Mouse (Mus musculus) forebrain, postnatal 0 days (tissue): ENCODE measurements at regions not wholly inside any gene's neighbourhood (a gene's known extent, or its start where the extent isn't known, plus 50 kb on each side); places are given as distances from the start of the nearest gene placed in this dataset.

ENCODE experiments used
- ATAC-seq: fragments of 200-750 bp; cut with Nextera tagmentation; 2 replicates; pipeline ENCODE4 v1.8.0; 2017; ENCODE audit warnings: mild to moderate bottlenecking, moderate library complexity
- DNase-seq: peaks from one replicate; pipeline ENCODE4 v3.0.0-alpha.2; 2015
- H3K27ac ChIP-seq: fragments of 300-500 bp; sonication (generic); 2 replicates; pipeline ENCODE4 v1.5.1; 2014; ENCODE audit warnings: low read depth, mild to moderate bottlenecking, antibody characterized with exemption, low read length, moderate library complexity, mixed read lengths
- H3K27me3 ChIP-seq: fragments of 300-500 bp; sonication (generic); 2 replicates; pipeline ENCODE4 v1.6.1; 2014; ENCODE audit warnings: mild to moderate bottlenecking, low read length, mixed read lengths; ENCODE audit not compliant: insufficient read depth
- H3K36me3 ChIP-seq: fragments of 300-500 bp; sonication (generic); 2 replicates; pipeline ENCODE4 v1.6.1; 2014; ENCODE audit warnings: mild to moderate bottlenecking, moderate library complexity; ENCODE audit not compliant: insufficient read depth
- H3K4me1 ChIP-seq: fragments of 300-500 bp; sonication (generic); 2 replicates; pipeline ENCODE4 v1.6.1; 2014; ENCODE audit warnings: antibody characterized with exemption; ENCODE audit not compliant: insufficient read depth
- H3K4me2 ChIP-seq: fragments of 300-500 bp; sonication (generic); 2 replicates; pipeline ENCODE4 v1.6.1; 2014; ENCODE audit warnings: low read depth, mild to moderate bottlenecking, moderate library complexity
- H3K4me3 ChIP-seq: fragments of 300-500 bp; sonication (generic); 2 replicates; pipeline ENCODE4 v1.5.1; 2014; ENCODE audit warnings: low read depth, low read length, mixed read lengths
- H3K9ac ChIP-seq: fragments of 300-500 bp; sonication (generic); 2 replicates; pipeline ENCODE4 v1.6.1; 2014; ENCODE audit warnings: mild to moderate bottlenecking
- H3K9me3 ChIP-seq: fragments of 300-500 bp; sonication (generic); 2 replicates; pipeline ENCODE4 v1.6.1; 2016; ENCODE audit warnings: low read length
- CTCF ChIP-seq: sonication (generic); IDR thresholded peaks from 2 replicates; pipeline ENCODE4 v1.5.1; 2016; ENCODE audit warnings: antibody characterized with exemption, control low read depth, low read depth
- WGBS: fragments of 180-500 bp; shearing (Covaris S2); extraction: QIAGEN DNeasy Blood & Tissue Kit; methylation state at CpG from one replicate; pipeline ENCODE4 v1.1.7; 2014; 5-methylcytosine and 5-hydroxymethylcytosine counted together

DNA sequence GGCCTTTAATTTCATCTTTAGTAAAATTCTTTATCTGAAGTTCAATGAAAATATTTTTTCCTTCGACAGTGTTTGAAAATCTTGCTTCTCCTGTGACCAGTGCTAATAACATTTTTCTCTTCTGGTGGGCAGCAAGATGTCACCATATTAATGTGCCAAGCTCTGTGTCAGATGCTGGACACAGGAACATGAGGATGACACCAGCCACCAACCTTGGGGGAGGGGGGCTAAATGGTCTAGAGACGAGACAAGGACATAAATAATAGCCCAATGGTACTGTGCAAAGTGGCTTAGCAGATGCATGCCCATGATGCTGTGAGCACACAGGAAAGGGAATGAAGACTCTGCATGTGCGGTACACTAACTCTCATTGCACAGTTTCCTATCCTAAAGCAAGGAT lies 373.8 kb downstream of the Nuf2 start:
- 87% methylated on average over 3 of the region's 3 CpGs for whole genome bisulfite sequencing
- Histone ChIP-seq H3K9me3 (no peaks in the 10 kb centered on the region), H3K4me2 (no peak overlapping the region), H3K4me3 (no peak overlapping the region), H3K9ac (no peak overlapping the region), H3K36me3 (no peaks in the 10 kb centered on the region), H3K27me3 (no peaks in the 10 kb centered on the region), H3K4me1 (no peaks in the 10 kb centered on the region), H3K27ac (no peak overlapping the region)
- TF ChIP-seq CTCF = no peak
- DNase-seq (no peak), ATAC-seq (no peak)

DNA sequence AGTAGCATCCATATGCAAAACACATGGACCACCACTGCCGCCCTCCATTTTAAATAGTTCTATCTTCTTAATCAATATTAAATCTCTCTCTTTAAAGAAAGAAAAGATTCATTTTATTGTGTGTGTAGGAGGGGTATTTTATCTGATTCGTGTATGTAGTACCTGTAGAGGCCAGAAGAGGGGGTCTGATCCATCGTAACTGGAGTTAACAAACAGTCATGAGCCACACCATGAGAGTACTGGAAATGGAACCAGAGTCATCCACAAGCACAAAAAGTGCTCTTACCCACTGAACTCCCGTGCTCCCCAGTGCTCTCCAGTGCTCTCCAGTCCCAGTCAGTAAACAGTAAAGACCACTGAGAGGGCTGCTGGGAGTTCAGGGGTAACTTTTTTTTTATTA lies 374.4 kb downstream of the Nuf2 start:
- Histone ChIP-seq H3K9ac (no peak overlapping the region), H3K4me2 (no peak overlapping the region), H3K36me3 (no peaks in the 10 kb centered on the region), H3K4me1 (no peaks in the 10 kb centered on the region), H3K4me3 (no peak overlapping the region), H3K27me3 (no peaks in the 10 kb centered on the region), H3K9me3 (no peaks in the 10 kb centered on the region), H3K27ac (no peak overlapping the region)
- no peak for ATAC-seq
- TF ChIP-seq CTCF = peak; percentile 17; the same call in 1 of the 2 replicates
- no peak for DNase-seq
- 86% methylated on average over 4 of the region's 4 CpGs for WGBS

DNA sequence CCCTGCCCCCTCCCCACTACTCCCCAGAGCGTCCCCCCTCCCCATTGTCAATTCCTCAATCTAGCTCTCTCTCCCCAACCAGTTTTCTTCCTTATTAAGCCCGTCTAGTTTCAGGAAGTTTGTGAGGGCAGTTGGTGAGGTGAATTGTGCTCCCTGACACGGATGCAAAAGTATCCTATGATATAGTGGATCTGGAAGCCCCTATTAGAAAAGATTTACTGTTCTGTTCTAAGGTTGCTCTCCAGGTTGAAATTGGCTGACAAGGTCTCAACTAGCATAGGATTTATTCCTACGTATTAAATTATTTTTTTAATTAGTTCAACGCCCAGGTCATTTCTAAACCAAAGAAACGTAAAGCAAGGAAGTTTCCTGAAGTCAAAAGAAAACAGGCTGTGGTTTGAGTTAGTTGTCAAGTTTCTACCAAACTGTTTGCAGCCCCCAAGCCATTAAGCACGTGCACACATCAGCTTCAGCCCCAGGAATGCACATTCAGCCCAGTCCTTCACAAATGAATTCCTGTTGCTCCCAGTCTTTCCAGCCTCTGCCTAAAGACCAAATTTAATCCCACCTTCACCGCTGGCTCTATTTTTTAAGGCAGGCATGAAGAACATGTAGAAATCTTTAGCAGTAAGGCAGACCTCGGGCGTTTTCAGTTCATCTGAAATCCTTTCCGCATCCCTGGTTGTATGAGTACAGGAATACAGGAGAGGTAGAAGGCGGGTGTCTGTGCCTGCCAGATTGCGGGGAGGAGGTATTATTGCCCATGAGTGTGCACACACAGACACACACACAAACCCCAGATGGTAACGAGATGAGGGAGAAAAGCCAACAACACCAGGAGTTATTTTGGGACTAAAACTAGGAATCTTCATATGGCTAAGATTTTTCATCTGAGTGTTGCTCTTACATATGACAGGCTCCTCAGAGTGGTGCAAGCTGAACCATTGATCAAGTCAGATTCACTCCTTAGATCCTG lies 375.5 kb downstream of the Nuf2 start:
- WGBS = 64% methylated on average over 14 of the region's 14 CpGs
- Histone ChIP-seq H3K4me3 (no peak overlapping the region), H3K4me1 (no peaks in the 10 kb centered on the region), H3K9ac (no peak overlapping the region), H3K36me3 (no peaks in the 10 kb centered on the region), H3K4me2 (no peak overlapping the region), H3K27ac (peak overlapping the region; percentile 57), H3K9me3 (no peaks in the 10 kb centered on the region), H3K27me3 (no peaks in the 10 kb centered on the region)
- no peak for TF ChIP-seq CTCF
- DNase-seq (peak; percentile 77), ATAC-seq (peak; percentile 90)

DNA sequence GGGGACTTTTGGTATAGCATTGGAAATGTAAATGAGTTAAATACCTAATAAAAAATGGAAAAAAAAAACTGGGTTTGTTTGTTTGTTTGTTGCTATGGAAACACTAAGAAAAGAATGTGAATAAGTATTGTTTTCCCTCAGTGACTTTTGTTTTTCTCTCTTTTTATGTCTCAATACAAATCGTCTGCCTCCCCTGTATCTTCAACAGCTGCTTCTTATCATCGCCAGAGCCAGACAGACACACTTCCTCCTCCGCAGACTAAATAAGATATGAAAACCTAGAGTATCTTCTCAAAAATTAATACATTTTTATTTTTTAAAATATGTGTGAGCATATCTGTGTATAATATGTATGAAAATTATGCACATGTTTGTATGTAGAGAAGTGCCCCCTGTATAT lies 389.0 kb downstream of the Nuf2 start:
- 70% methylated on average over 3 of the region's 3 CpGs for WGBS
- H3K9me3 ChIP-seq = no peaks in the 10 kb centered on the region
- no peaks in the 10 kb centered on the region for H3K27me3 ChIP-seq
- no peaks in the 10 kb centered on the region for H3K36me3 ChIP-seq
- H3K9ac ChIP-seq = no peak overlapping the region
- TF ChIP-seq CTCF = no peak
- no peak overlapping the region for H3K27ac ChIP-seq
- H3K4me3 ChIP-seq = no peak overlapping the region
- no peak for DNase-seq
- no peak for ATAC-seq
- H3K4me2 ChIP-seq = no peak overlapping the region
- H3K4me1 ChIP-seq = no peaks in the 10 kb centered on the region

DNA sequence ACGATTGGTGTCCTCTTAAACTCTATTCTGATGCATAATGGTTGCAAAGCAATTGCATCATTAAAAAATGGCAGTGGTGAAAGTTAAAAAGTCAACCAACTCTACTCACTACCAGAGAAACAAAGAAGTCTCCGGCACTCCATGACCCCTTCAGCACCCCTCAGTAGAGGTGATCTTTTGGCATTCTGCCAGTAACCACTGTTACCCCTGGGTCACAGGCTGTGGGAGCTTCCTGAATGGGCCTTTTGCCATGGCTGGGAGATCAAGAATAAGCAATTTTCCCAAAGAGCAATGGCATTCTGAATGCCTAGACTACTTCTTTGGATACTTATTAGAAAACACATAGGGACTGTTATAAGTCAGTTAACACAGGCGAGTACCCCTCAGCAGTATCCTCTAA lies 391.2 kb downstream of the Nuf2 start:
- H3K36me3 ChIP-seq = no peaks in the 10 kb centered on the region
- DNase-seq (no peak), ATAC-seq (no peak)
- no peaks in the 10 kb centered on the region for H3K4me1 ChIP-seq
- no peak overlapping the region for H3K4me3 ChIP-seq
- H3K9ac ChIP-seq = no peak overlapping the region
- no peaks in the 10 kb centered on the region for H3K9me3 ChIP-seq
- no peak for TF ChIP-seq CTCF
- H3K27me3 ChIP-seq = no peaks in the 10 kb centered on the region
- H3K4me2 ChIP-seq = no peak overlapping the region
- H3K27ac ChIP-seq = no peak overlapping the region
- WGBS = 46% methylated on average over 3 of the region's 3 CpGs

DNA sequence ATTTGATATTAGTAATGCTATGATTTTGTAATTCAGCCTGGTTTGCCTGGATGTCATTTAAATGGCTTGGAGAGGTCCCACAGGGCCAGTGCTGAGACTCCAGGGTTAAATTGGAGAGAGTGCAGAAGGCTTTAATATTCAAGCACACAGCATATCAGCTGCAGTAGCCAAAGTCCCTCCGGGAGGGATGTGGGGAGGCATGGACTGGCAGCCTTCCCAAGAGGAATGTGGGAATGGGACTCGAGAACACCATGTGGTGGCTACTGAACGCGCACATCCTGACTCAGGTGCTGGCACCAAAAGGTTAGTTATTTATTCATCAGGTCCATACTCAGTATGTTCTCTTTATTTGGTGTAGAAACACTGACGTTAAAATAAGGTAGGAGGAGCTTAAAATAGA lies 391.8 kb downstream of the Nuf2 start:
- no peaks in the 10 kb centered on the region for H3K4me1 ChIP-seq
- H3K9me3 ChIP-seq = no peaks in the 10 kb centered on the region
- no peaks in the 10 kb centered on the region for H3K36me3 ChIP-seq
- WGBS = 32% methylated on average over 5 of the region's 5 CpGs
- ATAC-seq (no peak), DNase-seq (peak; percentile 26)
- no peak overlapping the region for H3K4me2 ChIP-seq
- no peak for TF ChIP-seq CTCF
- H3K27me3 ChIP-seq = no peaks in the 10 kb centered on the region
- no peak overlapping the region for H3K4me3 ChIP-seq
- H3K27ac ChIP-seq = no peak overlapping the region
- no peak overlapping the region for H3K9ac ChIP-seq

DNA sequence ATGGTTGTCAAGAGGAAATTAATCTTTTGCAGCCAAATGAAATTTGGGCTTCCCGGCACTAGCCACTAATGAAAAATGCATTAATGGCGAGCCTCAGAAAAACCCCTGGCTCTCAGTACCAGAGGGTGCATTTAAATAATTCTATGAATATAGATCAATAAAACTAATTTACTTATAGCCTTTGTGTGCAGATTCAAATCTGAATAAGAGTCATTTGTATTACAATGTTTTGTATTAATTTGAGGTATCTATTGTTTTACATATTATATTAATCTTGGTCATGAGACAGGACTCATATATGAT lies 392.1 kb downstream of the Nuf2 start:
- no peak for DNase-seq
- Histone ChIP-seq H3K4me3 (no peak overlapping the region), H3K36me3 (no peaks in the 10 kb centered on the region), H3K9ac (no peak overlapping the region), H3K27me3 (no peaks in the 10 kb centered on the region), H3K4me2 (no peak overlapping the region), H3K27ac (no peak overlapping the region), H3K9me3 (no peaks in the 10 kb centered on the region), H3K4me1 (no peaks in the 10 kb centered on the region)
- WGBS = 50% methylated on average over 2 of the region's 2 CpGs
- no peak for ATAC-seq
- no peak for TF ChIP-seq CTCF
